Mouse (Mus musculus) E14TG2a.4 (cell line): ENCODE measurements around the gene Mad1l1.

Experiments used
- CTCF ChIP-seq: conservative IDR thresholded peaks from 2 replicates; pipeline ENCODE4 v1.5.1; 2014; ENCODE audit warnings: low read length
- NANOG ChIP-seq: IDR thresholded peaks from 2 replicates; pipeline ENCODE4 v1.6.1; 2014; ENCODE audit warnings: borderline replicate concordance, low read length, mixed read lengths

DNA sequence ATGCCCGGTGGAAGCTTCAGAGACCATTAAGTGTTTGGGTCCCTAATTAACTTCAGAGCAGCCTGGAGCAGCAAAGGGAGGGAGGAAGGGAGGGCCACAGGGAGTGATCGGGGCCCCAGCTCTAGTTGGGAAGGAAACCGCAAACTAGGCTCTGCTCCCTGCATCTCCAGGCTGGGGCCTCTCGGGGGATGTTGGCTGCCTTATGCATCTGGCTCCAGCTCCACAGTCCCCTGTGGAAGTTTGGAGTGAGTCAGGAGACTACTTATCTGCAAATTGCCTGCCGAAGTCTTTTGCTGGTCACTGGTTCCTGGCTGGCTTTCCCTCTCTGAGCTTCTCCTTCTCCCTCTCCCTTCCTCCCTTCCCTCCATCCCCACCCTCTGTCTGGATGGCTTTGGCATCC lies 357.0 kb downstream of the Mad1l1 start:
- TF ChIP-seq CTCF = no peak
- TF ChIP-seq NANOG = no peak
